Mouse (Mus musculus) fat pad, adult 2 months (tissue): ENCODE data around the gene Efemp2.

Experiments
- DNase-seq: peaks from one replicate; pipeline ENCODE4 v3.0.0-alpha.2; 2011; ENCODE audit warnings: low read depth, low spot score; ENCODE audit errors: extremely low read depth

Efemp2 gene

DNA sequence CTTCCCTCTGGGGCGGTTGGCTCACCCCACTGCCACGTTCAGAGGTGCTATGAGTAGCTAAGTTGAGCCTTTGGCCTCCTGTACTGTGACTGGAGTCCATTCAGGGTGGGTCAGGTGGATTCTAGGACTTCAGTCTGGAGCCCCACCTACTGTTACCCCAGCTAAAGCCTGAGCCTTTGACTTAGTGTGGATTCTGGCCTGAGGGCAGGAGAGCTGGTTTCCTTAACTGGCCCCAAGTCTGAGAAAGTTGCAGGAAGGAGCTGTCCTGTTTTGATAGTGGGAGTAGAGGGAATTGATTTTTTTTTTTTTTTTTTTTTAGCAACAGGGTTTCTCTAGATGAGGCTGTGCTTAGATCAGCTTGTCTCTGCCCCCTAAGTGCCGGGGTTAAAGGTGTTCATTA, 20.6 kb downstream of the Efemp2 start:
- no peak for DNase-seq

- no peak for DNase-seq
Measured at GRCm38 (mm10) chr19:5495353-5496051, 21.7 kb downstream of the Efemp2 start.

DNA sequence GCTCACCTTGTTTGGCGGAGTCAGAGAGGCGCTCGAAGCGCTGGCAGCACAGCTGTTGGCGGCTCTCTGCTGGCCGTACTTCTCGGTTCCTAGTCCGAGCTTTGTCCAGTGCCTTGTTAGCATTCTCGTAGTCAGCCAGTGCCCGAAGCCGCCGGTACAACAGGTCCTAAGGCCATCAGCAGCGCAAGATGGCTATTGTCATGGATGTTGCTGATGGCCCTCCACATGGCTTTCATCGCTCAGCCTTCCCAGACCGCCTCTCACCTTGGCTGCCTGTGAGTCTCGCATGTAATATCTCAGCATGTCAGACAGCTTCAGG, 22.3 kb downstream of the Efemp2 start:
- no peak for DNase-seq

DNA sequence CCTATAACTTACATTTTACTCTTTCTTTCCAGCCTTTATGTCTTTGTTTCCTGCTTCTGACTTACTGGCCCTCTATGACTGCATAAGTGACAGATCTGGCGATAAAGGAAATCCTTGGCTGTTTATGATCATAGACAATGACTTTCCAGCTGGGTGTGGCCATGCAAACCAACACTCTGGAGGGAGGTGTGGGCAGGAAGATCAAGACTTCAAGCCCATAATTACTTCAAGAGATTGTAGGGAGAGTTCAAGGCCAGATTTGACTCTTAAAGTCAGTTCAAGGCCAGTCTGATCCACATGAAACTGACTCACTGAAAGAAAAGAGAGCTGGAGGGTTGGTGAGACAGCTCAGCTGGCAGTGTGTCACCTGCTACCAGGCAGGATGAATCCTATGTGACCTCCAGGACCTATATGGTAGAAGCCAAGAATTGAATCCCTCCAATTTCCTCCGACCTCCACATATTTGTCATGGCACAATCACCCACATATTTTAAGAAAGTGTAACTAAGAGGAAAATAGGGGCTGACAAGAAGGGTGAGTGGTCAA, 26.6 kb downstream of the Efemp2 start:
- no peak for DNase-seq

DNA sequence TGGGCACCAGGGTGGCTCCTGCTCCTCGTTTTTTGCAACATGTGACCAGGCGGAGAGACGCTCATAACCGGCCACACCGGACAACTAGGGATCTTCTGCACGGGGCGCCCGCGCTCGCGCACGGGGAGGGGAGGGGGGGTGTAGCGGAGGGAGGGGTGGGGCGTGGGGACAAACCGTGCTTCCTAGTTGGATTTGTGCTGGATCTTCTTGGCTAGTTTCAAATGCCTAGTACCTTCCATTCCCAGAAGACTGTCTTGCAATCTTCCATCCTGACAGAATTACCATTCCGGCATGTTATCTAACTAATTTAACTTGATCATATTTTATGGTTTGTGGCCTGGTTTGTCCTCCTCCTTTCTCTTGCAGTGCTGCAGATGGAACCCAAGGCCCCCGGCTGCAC, 29.9 kb downstream of the Efemp2 start, which contains the start of gene 1700020D05Rik:
Gene 1700020D05Rik (minus strand): TSS at position 101 of the 400 bp plus-strand sequence.
- DNase-seq: no peak

DNA sequence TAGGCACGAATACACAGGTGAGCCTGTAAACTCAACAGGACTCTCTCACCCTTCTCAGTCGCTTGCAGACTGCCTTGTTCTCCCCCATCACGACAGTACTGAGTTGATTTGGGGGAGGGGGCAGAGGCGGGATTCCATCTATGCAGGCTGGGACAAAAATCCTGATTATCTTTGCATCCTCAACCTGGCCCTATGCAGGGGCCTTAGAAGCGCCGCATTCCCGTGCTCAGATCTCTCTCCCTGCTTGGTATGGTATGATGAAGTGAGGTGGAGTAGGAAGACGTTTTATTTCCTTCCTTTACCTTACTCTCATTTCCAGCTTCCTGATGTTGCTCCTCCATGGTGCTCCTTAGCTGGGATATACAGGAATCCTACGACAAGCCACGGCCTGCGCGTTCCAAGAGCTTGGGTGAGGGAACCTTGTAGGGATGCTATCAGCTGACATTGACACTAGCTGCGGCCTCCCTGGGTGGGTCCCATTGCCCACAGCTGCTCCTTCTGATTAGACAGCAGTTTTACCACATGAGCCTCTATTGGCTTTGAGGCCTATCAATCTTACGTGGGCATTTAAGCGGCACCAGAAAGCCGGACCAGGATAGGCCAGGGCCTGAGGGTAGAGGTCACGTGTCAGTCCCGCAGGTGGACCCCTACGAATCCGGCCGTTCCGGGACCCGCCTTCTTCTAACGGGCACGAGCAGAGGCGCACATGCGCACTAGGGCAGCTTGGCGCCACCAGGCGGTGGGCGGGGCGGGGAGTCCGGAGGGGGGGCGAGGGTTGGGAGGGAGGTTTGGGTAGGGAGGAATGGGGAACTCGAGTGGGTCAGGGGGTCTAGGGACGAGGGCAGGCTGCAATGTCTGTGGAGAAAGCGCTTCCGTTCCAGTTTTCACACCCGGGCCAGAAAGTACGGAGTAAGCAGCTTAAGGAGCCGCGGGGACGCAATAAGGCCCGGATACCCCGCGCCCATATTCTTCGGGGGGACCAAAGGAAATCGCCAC, 36.6 kb downstream of the Efemp2 start, which contains the start of gene Snx32:
Gene Snx32 (minus strand): TSS at position 508 of the 996 bp plus-strand sequence.
- DNase-seq: peak; percentile 57

GRCm38 (mm10) chr19:5511074-5511632, 37.4 kb downstream of the Efemp2 start:
- no peak for DNase-seq

- DNase-seq: no peak
Measured at GRCm38 (mm10) chr19:5512091-5513004, 38.6 kb downstream of the Efemp2 start.

DNA sequence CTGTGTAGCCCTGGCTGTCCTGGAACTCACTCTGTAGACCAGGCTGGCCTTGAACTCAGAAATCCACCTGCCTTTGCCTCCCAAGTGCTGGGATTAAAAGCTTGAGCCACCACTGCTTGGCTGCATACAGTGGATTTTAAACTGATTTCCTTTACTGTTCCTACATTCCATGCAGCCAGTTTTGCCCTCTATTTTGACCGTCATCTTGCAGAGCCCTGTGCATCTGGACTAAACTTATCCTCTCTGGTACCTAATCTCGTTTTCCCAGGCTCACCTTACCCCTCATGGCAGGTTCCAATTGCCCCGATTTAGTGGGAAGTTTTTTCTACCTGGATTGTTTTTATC, 39.2 kb downstream of the Efemp2 start:
- no peak for DNase-seq

DNA sequence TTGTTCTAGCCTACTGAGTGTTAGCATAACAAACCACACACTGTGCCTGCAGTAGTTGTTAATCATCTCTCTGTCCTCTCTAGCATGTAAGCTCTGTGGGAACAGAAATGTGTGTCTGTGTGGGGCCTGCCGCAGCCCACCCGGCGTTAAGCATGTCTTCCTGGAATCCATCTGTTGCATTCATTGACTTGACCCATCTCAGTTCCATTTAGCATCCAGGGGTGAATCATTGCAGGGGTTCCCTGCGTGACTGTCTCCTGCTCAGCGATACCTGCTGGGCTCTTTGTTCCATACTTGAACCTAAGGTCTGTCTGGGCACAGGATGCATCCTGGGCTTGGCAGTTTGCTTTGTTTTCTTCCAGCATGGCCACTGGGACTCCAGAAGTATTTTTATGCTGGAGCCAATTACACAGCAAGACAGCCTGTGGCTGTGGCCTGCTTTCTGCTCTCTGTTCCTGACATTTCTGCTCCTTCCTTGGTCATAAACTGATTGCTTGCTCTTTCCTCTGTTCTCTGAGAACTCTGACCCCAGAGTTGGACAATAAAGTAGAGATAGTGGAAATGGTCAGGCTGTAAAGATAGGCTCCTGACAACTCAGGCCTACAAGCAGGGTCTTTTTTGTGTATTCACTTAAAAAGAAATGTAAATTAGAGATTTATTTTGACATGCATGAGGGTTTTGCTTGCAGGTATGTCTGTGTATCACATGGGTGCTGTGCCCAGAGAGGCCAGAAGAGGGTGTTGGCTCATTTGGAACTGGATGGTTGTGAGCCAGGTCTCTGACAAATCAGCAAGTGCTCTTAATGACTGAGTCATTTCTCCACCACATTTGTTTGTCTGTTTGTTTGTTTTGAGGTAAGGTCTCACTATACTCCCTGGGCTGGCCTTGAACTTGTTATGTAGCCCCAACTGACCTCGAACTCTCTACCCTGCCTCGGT, 42.4 kb downstream of the Efemp2 start:
- DNase-seq: no peak

DNA sequence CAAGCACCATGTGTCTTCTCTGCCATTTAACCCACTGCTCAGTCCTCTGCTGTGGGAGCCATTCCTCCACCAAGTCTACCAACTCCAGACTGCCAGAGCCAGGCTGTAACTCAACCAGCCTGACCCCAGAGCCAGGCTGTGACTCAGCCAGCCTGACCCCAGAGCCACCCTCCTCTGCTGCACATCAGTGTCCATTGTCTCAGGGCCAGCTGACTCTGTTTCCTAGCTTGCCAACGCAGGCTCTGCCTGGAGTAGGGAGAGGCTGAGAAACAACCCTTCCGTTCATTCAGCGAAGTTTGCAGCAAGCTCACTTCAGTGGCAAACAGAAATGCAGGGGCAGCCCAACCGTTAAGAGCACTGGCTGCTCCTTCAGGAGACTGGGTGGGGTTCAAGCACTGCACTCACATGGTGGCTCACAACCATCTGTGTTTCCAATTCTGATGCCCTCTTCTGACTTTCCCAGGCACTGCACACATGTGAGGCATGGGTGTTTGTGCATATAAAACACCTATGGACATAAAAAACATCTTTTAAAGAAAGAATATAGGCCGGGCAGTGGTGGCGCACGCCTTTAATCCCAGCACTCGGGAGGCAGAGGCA, 43.3 kb downstream of the Efemp2 start:
- DNase-seq: no peak

DNA sequence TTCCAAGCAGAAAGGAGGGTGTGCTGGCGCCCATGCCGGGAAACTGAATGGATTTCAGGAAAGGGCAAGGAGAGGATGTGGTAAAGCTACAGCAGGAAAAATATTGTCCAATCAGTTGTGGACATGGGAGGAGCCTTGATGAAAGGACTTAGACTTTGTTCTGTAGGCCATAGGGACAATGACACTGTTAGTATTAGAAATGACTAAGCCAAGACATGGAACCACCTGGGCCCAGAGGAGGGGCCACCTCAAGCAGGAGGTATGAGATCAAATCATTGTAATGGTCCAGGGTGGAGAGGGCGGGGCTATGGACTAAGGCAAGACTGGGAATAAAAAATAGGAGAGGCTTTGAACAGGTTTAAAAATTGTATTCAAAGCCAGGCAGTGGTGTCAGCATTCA, 45.0 kb downstream of the Efemp2 start:
- no peak for DNase-seq

DNA sequence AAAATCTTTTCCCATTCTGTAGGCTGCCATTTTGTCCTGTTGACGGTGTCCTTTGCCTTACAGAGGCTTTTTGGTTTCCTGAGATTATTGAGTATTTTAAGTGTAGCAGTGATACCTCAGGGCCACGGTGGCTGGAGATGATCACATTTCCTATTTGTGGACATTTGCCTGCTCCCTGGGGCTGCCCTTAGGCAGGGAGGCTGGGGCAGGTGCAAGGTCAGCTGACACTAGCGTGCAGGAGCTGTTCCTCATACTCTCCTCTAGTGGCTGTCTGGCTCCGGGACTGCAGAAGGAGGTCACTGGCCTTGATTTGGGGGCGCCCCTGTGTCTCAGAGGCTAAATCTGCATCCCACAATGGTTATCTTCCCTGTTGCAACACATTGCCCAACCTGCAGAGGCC, 51.5 kb downstream of the Efemp2 start:
- no peak for DNase-seq

DNA sequence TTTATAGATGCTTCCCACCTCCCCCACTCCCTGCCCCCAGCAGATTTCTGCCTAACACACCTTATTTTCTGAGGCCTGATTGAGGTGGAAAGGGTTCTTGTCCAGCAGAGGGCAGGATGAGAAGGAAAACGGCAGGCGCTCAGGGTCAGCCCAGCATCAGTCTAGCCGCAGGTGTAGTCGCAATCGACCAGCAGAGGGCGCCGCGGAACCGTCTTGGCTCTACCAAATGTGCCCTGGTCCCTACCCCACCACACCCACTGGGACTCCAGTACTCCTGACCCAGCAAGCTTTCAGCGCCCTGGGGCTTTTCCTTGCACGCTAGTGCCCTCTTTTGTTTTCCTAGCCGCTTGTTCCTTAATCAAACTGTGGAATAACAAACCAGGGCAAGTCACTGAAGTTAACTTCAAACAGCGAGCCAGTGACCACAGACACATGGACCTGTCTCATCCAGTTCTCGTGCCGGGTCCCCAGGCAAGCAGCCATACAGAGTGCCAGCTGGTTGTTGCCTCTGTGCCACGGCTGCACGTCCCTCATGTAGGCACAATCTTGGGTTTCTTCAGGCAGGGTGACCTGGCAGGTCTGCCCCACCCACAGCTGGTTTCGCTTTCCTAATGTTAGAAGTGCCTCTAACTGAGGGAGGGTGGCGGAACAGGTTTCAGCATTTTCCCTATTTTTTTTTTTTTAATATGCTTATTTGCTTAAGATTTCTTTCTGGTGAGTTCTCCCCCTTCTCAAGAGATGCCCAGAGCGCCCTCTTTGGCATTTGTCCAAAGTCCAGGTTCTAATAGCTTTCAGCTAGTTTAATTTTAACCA, 55.8 kb downstream of the Efemp2 start:
- DNase-seq: no peak

DNA sequence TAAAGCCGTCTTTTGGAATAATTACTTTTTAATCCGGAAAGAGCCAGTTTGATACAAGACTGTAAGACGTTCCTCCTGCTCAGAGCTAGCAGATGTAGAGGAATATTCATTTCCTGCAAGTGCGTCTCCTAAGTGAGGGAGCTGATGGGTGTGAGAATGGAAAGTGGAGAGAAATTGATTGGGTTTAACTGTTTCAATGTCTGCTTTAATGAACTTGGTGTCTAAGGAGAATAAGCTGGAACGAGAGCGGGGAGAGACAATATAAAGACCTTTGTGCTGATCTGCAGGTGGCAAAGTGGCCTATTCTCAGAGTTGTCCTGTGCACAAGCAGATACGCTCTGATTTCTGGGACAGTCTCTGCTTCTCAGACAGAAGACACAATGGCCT, 56.4 kb downstream of the Efemp2 start:
- DNase-seq: no peak
